Mouse (Mus musculus) forebrain, embryonic 11.5 days (tissue): ENCODE data around the gene Cd300c2. TPM values are rescaled to one million over a fixed set of nuclear protein-coding genes. Genes with fewer than 3 reads are reported as not detected.

Source experiments
- ATAC-seq: fragments of 200-750 bp; cut with Nextera tagmentation; replicated peaks from 2 replicates; pipeline ENCODE4 v1.8.0; 2017; ENCODE audit warnings: moderate TSS enrichment; ENCODE audit not compliant: low FRiP score
- DNase-seq: peaks from one replicate; pipeline ENCODE4 v3.0.0-alpha.2; 2017; ENCODE audit warnings: low spot score
- H3K27ac ChIP-seq: fragments of 300-500 bp; sonication (generic); 2 replicates; pipeline ENCODE4 v1.5.1; 2014; ENCODE audit warnings: low read depth, low read length
- H3K27me3 ChIP-seq: fragments of 300-500 bp; sonication (generic); 2 replicates; pipeline ENCODE4 v1.6.1; 2014; ENCODE audit warnings: mild to moderate bottlenecking, low read length, mixed read lengths; ENCODE audit not compliant: control insufficient read depth, insufficient read depth
- H3K36me3 ChIP-seq: fragments of 300-500 bp; sonication (generic); 2 replicates; pipeline ENCODE4 v1.6.1; 2014; ENCODE audit warnings: mild to moderate bottlenecking, low read length, moderate library complexity, mixed read lengths; ENCODE audit not compliant: control insufficient read depth, insufficient read depth
- H3K4me1 ChIP-seq: fragments of 300-500 bp; sonication (generic); replicated peaks from 2 replicates; pipeline ENCODE4 v1.6.1; 2014; ENCODE audit warnings: low read length, mixed read lengths; ENCODE audit not compliant: control insufficient read depth, insufficient read depth
- H3K4me2 ChIP-seq: fragments of 300-500 bp; sonication (generic); 2 replicates; pipeline ENCODE4 v1.6.1; 2014; ENCODE audit warnings: low read depth, mild to moderate bottlenecking, low read length, moderate library complexity, mixed read lengths; ENCODE audit not compliant: severe bottlenecking
- H3K4me3 ChIP-seq: fragments of 300-500 bp; sonication (generic); 2 replicates; pipeline ENCODE4 v1.5.1; 2014; ENCODE audit warnings: low read depth, low read length
- H3K9ac ChIP-seq: fragments of 300-500 bp; sonication (generic); 2 replicates; pipeline ENCODE4 v1.6.1; 2014; ENCODE audit warnings: low read length
- H3K9me3 ChIP-seq: fragments of 300-500 bp; sonication (generic); 2 replicates; pipeline ENCODE4 v1.6.1; 2016; ENCODE audit warnings: low read length, mixed read lengths; ENCODE audit not compliant: control insufficient read depth
- WGBS: fragments of 180-500 bp; shearing (Covaris S2); extraction: QIAGEN DNeasy Blood & Tissue Kit; methylation state at CpG from one replicate; pipeline ENCODE4 v1.1.7; 2014; 5-methylcytosine and 5-hydroxymethylcytosine counted together
- polyA plus RNA-seq: library from polyadenylated mRNA; unstranded; fragments of >200 nt; fragmentation: Nextera tagmentation; extraction: Ambion mirVana; gene quantifications from 2 replicates; pipeline ENCODE4 v1.2.1, GENCODE M21; 2014

Gene Cd300c2
- polyA plus RNA-seq, 1 experiment from 2014 or later: 0.77 TPM

- no peak overlapping the region for H3K4me2 ChIP-seq
- DNase-seq (no peak), ATAC-seq (no peak)
- no peaks in the 10 kb centered on the region for H3K36me3 ChIP-seq
- no peak overlapping the region for H3K4me3 ChIP-seq
- no peak overlapping the region for H3K9ac ChIP-seq
- H3K9me3 ChIP-seq: no peaks in the 10 kb centered on the region
- H3K4me1 ChIP-seq: no peaks in the 10 kb centered on the region
- no peak overlapping the region for H3K27ac ChIP-seq
- WGBS: 81% methylated on average over 4 of the region's 4 CpGs
- H3K27me3 ChIP-seq: no peaks in the 10 kb centered on the region
Measured at GRCm38 (mm10) chr11:114981866-114982265, 19.8 kb downstream of the Cd300c2 start.

GRCm38 (mm10) chr11:114972726-114973125, 29.0 kb downstream of the Cd300c2 start:
- WGBS: 89% methylated on average over 10 of the region's 10 CpGs
- Histone ChIP-seq H3K9me3 (no peaks in the 10 kb centered on the region), H3K36me3 (no peaks in the 10 kb centered on the region), H3K9ac (no peak overlapping the region), H3K4me1 (no peaks in the 10 kb centered on the region), H3K4me3 (no peak overlapping the region), H3K27me3 (no peaks in the 10 kb centered on the region), H3K27ac (no peak overlapping the region), H3K4me2 (no peak overlapping the region)
- no peak for DNase-seq
- no peak for ATAC-seq

DNA sequence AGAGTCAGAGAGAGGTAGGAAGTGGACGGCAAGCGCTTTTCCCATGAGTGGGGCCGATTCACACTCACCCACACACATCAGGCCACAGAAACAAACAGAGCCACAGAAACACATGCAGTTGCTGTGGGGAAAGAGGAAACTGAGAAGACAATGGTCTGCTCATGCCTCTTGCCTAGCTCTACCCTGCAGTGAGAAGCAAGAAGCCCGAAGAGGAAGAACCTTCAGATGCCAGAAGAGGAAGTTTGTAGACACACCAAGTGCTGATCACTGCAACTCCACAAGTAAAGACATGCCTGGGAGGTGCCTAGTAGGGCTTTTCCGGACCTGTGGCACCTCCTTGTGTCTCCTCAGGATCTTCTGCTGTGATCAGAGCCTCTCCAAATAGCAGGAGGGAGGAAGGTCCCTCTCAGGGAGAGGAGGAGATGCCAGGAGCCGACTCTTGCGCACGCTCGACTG, 32.9 kb downstream of the Cd300c2 start, which contains the start of gene Cd300c:
Gene Cd300c, minus strand, starts transcription at position 406 of the 456 bp plus-strand sequence.
- no peaks in the 10 kb centered on the region for H3K27me3 ChIP-seq
- 89% methylated on average over 9 of the region's 9 CpGs for WGBS

DNA sequence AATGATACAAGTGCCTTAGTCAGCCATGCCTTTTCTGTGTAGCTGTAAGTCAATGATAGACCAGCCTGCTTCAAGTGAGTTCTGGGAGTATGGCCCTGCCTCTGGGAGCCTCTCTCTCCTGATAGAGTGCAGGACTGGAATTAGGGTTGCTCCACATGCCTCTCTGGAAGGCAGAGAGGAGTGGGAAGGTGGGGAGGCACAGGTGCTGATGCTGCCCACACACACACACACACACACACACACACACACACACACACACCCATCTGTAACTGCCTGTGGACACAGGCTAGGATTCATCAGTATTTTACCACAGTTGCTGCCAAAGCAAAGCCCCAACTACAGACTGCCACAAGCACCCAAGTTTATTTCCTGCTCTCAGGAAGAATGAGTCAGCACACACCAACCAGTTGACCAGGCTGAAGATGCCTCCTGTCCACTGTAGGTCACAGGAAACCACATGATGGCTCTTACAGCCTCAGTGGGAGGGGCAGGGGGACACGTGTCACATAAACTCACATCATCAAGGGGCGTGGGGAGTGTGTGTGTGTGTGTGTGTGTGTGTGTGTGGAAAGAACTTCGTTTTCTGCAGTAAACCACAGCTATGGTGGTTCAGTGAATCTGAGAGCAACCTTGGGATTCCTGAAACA, 36.4 kb downstream of the Cd300c2 start:
- Histone ChIP-seq H3K9ac (no peak overlapping the region), H3K9me3 (no peaks in the 10 kb centered on the region)

More for the DNA sequence above, 32.9 kb downstream of the Cd300c2 start, which contains the start of gene Cd300c:
- H3K9me3 ChIP-seq: no peaks in the 10 kb centered on the region
- no peaks in the 10 kb centered on the region for H3K4me1 ChIP-seq
- no peak within 1 kb of the TSS for H3K9ac ChIP-seq
- no peak within 1 kb of the TSS for H3K4me2 ChIP-seq
- DNase-seq: no peak
- no peak within 1 kb of the TSS for H3K4me3 ChIP-seq
- no peak for ATAC-seq
- H3K36me3 ChIP-seq: no peaks in the 10 kb centered on the region
- H3K27ac ChIP-seq: no peak within 1 kb of the TSS

GRCm38 (mm10) chr11:114960369-114960768, 41.3 kb downstream of the Cd300c2 start:
- no peak overlapping the region for H3K4me3 ChIP-seq
- H3K9ac ChIP-seq: no peak overlapping the region
- no peaks in the 10 kb centered on the region for H3K4me1 ChIP-seq
- H3K4me2 ChIP-seq: no peak overlapping the region
- H3K27ac ChIP-seq: no peak overlapping the region
- H3K36me3 ChIP-seq: no peaks in the 10 kb centered on the region
- 81% methylated on average over 1 of the region's 1 CpGs for WGBS
- no peaks in the 10 kb centered on the region for H3K9me3 ChIP-seq
- no peak for DNase-seq
- H3K27me3 ChIP-seq: no peaks in the 10 kb centered on the region
- no peak for ATAC-seq

More for the DNA sequence above, 36.4 kb downstream of the Cd300c2 start:
- DNase-seq (no peak), ATAC-seq (no peak)
- Histone ChIP-seq H3K36me3 (no peaks in the 10 kb centered on the region), H3K27ac (no peak overlapping the region), H3K4me2 (no peak overlapping the region), H3K27me3 (no peaks in the 10 kb centered on the region), H3K4me3 (no peak overlapping the region), H3K4me1 (no peaks in the 10 kb centered on the region)
- 61% methylated on average over 3 of the region's 3 CpGs for WGBS

Other genes with a start within 250 kb of the Cd300c2 start
- gene Kif19a, start 236.5 kb downstream of the Cd300c2 start, polyA plus RNA-seq: 0.83 and 1.2 TPM in 2 replicates
- gene Btbd17, start 205.9 kb downstream of the Cd300c2 start, polyA plus RNA-seq: 42.2 and 47.3 TPM in 2 replicates
- gene Gpr142, start 203.0 kb downstream of the Cd300c2 start, polyA plus RNA-seq: not detected in 2 replicates
- gene Gprc5c, start 150.7 kb downstream of the Cd300c2 start, polyA plus RNA-seq: 14.1 and 14.4 TPM in 2 replicates
- 0.35 and 0.64 TPM in 2 replicates for gene Cd300a, start 111.8 kb downstream of the Cd300c2 start, polyA plus RNA-seq
- gene Cd300lb, start 67.5 kb downstream of the Cd300c2 start, polyA plus RNA-seq: 0.15 TPM in 1 of 2 replicates, not detected in the other
- not detected in 2 replicates for gene Cd300c, start 32.7 kb downstream of the Cd300c2 start, polyA plus RNA-seq
- not detected in 2 replicates for gene Cd300ld, start 12.0 kb downstream of the Cd300c2 start, polyA plus RNA-seq
- not detected in 2 replicates for gene Cd300ld2, start 14.3 kb upstream of the Cd300c2 start, polyA plus RNA-seq
- not detected in 2 replicates for gene Cd300ld4, start 25.1 kb upstream of the Cd300c2 start, polyA plus RNA-seq
- gene Cd300ld5, start 35.9 kb upstream of the Cd300c2 start, polyA plus RNA-seq: not detected in 2 replicates
- not detected in 2 replicates for gene Cd300ld3, start 46.5 kb upstream of the Cd300c2 start, polyA plus RNA-seq
- not detected in 2 replicates for gene Cd300e, start 60.3 kb upstream of the Cd300c2 start, polyA plus RNA-seq
- 0.83 and 0.98 TPM in 2 replicates for gene Rab37, start 89.6 kb upstream of the Cd300c2 start, polyA plus RNA-seq
- gene Cd300lf, start 132.1 kb upstream of the Cd300c2 start, polyA plus RNA-seq: not detected in 2 replicates
- 34.3 and 35.2 TPM in 2 replicates for gene Slc9a3r1, start 161.5 kb upstream of the Cd300c2 start, polyA plus RNA-seq
- gene Tmem104, start 185.6 kb upstream of the Cd300c2 start, polyA plus RNA-seq: 8.8 and 9.2 TPM in 2 replicates
- 13.8 and 16.0 TPM in 2 replicates for gene Nat9, start 186.0 kb upstream of the Cd300c2 start, polyA plus RNA-seq